Mouse (Mus musculus) liver, embryonic 14.5 days (tissue): ENCODE data around the gene Ccnd2.

Source experiments
- CTCF ChIP-seq: IDR thresholded peaks from 2 replicates; pipeline ENCODE4 v1.5.1; 2016; ENCODE audit warnings: antibody characterized with exemption, low read depth, control low read depth
- EP300 ChIP-seq: IDR thresholded peaks from 2 replicates; pipeline ENCODE4 v1.6.1; 2016; ENCODE audit warnings: antibody characterized with exemption, low read depth

- TF ChIP-seq CTCF (no peak), EP300 (no peak)
These were observed 5.3 kb upstream of the Ccnd2 start for GRCm38 (mm10) chr6:127157321-127157720.
